Mouse (Mus musculus) olfactory bulb, adult 2 months (tissue): ENCODE results near the gene Ggt7.

ENCODE experiments used
- CTCF ChIP-seq: fragments of 200-500 bp; IDR thresholded peaks from 2 replicates; pipeline ENCODE4 v1.5.1; 2012; ENCODE audit warnings: low read depth, mild to moderate bottlenecking, low read length, moderate library complexity; ENCODE audit not compliant: insufficient read depth
- POLR2A ChIP-seq: fragments of 200-500 bp; IDR thresholded peaks from 2 replicates; pipeline ENCODE4 v1.6.1; 2012; ENCODE audit warnings: mild to moderate bottlenecking, low read depth, low read length, moderate library complexity; ENCODE audit not compliant: insufficient read depth

DNA sequence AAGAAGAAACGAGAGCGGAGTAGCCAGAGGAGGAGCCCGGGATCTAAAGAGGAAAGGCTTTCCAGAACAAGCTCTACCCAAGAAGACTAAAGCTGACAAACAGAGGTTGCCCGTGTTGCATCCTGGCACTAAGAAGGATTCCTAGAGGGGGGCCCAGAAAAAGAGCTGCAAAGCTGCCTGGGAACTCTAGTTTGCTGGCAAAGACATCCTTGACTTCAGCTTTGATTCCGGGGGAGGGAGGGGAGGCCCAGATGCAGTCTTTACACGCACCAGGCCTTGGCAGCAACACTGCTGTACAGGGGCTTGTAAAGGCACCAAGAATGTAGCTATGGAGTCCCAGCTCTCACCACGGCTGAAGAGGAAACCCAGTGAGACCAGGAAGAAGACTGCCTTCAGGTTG lies 64.4 kb downstream of the Ggt7 start:
- TF ChIP-seq POLR2A (no peak), CTCF (no peak)
